Mouse (Mus musculus): ENCODE measurements around the gene Rec8. TPM values are rescaled to one million over a fixed set of nuclear protein-coding genes. Genes with fewer than 3 reads are reported as not detected.

Gene Rec8
- polyA plus RNA-seq (2012; rRNA removed), result 19.0 and 25.2 TPM in 2 replicates

DNA sequence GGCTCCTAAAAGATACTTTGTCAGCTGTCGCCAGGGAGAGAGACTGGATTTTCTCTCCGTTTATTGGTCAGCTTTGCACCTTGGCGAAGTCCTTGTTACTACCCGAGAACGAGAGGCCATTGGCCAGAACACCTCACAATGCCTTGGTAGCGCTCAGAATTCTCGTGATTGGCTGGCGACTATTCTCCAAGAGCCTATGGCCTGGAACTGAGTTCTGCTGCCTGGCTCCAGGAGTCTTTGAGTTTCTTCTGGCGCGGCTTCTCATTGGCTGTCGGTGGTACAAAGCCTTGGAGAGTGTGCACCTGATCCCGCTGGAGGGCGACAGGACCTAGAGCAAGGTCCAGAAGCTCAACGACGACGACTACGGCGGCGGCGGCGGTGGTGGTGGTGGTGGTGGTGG is at the start of gene Rec8:
TSS of gene Rec8 (plus strand) at position 216 of the 400 bp plus-strand sequence.

GRCm38 (mm10) chr14:55575302-55575701 is 42.5 kb upstream of the Rec8 start, which contains the start of gene Fitm1:
Gene Fitm1, plus strand, starts transcription at chr14:55575617.

DNA sequence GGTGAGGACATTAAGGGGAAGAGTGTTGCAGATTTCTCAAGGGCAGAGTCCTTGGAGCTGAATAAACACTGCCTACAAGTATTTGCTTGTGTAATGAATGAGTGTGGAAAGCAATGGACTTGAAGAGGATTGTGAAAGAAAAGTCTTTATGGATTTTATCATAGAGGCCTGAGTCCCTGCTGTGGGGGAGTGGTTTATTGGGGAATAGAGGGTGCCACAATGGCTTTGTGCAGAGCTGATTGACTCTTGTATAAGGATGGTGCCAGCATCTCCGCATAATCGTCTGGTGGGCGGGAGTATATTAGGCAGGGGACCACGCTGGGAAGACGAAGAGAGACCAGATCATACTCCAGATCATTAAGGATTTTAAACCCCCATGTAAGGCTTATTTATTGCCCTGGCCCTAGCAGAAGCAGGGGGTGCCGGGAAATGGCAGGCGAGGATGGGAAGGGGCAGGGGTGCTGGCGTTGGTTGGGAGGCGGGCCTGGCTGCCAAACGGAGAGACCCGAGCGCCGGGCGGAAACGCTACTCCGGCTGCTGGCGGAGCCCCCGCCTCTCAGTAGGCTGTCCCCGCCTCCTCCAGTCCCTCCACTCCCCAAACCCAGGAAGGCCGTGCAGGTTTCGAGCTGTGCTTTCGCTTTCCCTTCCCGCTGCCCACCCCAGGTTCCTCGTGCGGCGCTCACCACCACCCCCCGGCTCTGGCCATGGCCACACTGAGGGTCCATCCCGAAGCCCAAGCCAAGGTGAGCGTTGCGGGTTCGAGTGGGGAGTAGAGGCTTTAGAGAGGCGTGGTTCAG is 39.8 kb upstream of the Rec8 start, which contains the start of gene Psme1:
TSS of gene Psme1 (plus strand) at position 253 of the 797 bp plus-strand sequence.

DNA sequence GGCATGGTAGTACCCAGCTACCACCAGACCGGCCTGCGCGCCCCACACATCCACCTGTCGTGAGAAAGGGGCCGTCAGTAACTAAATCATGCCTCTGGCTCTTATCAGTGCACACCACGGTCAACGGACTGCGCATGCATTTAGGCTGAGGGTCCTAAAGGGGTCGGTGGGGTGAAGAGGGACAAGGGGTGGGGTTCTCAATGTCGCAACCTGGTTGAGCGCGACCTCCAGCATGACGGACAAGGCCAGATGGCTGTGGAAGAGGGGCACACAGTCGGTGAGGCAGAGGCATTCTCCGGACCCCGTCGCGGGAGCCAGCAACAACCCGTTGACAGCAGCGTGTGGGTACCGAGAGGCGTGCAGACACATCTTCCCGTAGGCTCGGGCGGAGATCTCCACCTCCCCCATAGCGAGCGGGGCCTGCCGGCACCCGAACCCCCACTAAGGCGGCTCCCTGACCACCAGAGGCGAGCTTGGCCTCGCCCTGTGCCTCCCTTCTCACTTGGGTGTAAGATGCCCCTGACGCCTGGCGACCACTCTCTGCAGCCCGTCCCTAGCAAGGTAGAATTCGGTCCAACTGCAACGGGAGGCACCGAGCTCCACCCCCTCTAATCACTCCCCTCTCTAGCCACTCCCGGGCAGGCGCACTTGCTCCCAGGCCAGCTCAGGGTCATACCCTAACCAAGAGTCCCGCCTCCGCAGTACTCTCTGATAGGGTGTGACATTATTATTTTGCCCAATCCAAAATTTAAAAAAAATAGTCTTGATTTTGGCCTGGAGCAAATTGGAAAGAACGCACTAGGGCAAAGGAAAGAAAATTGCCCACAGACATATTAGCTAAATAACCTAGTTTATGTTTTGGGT is 32.9 kb upstream of the Rec8 start, which contains the start of gene Emc9:
TSS of gene Emc9 (minus strand) at position 601 of the 864 bp plus-strand sequence.

DNA sequence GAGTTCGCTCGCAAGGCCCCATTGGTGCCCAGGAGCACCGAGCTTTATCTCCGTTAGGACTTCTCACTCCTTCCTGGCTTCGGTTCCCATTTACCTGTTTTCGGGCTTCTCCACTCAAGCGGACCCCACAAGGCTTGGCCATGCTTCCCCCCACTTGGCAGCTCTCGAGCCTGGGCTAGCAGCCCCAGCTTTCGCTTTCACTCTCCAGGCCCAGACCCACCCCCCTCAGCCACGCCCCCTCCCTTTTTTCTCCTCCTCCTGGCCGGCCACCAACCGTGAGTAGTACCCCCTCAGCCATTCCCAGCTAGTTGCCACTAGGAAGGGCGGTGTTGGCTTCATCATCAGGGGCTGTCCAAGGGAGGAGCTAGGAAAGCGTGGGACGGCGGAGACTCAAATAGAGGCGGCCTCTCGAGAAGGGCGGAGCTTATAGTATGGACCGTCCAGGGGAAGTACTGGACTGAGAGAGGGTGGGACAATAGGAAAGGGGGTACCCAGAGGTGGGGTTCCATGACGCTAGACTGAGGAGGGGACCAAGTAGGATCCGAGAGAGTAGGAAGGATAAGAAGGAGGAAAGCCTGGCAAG is 27.0 kb upstream of the Rec8 start, which contains the start of gene Psme2:
TSS of gene Psme2 (minus strand) at position 366 of the 583 bp plus-strand sequence.

GRCm38 (mm10) chr14:55591331-55591891 is 26.4 kb upstream of the Rec8 start, which contains the start of gene Rnf31:
Gene Rnf31, plus strand, starts transcription at chr14:55591708.

DNA sequence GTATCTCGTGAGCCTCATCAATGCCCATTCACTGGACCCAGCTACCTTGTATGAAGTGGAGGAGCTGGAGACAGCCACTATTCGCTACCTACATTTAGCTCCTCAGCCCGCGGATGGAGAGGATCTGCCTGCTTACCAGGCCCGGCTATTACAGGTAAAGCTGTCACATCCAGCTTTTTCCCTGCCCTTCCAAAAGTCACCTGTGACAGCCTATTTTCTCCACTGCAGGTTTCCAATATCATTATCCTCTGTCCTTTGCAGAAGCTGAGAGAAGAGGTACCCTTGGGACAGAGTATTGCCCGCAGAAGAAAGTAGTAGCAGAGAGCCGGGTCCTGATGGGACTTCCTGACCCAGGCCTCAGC is 14.6 kb upstream of the Rec8 start, which contains the start of gene Irf9:
TSS of gene Irf9 (plus strand) at position 301 of the 362 bp plus-strand sequence.

GRCm38 (mm10) chr14:55635523-55636007 is 17.7 kb downstream of the Rec8 start, which contains the start of gene Ipo4:
Gene Ipo4, minus strand, starts transcription at chr14:55635957.

DNA sequence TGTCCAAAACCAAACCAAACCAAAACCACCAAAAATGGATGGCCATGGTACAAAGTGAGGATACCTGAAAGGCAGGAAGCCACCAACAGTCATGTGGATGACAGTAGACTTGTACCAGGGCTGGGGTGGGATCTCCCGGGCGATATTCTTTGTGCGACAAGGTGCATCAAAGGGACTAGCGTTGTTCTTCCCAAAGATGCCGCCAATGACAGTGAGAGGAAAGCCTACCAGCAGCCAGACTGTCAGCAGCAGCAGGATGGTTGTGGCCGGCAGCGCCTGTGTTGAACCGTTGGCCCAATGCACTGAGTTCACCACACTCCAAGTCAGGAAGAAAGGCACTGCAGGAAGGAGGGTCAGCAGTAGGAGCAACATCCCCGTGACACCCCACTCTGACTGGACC is 20.0 kb downstream of the Rec8 start, which contains the start of gene Gm49378:
TSS of gene Gm49378 (minus strand) at position 101 of the 400 bp plus-strand sequence.

DNA sequence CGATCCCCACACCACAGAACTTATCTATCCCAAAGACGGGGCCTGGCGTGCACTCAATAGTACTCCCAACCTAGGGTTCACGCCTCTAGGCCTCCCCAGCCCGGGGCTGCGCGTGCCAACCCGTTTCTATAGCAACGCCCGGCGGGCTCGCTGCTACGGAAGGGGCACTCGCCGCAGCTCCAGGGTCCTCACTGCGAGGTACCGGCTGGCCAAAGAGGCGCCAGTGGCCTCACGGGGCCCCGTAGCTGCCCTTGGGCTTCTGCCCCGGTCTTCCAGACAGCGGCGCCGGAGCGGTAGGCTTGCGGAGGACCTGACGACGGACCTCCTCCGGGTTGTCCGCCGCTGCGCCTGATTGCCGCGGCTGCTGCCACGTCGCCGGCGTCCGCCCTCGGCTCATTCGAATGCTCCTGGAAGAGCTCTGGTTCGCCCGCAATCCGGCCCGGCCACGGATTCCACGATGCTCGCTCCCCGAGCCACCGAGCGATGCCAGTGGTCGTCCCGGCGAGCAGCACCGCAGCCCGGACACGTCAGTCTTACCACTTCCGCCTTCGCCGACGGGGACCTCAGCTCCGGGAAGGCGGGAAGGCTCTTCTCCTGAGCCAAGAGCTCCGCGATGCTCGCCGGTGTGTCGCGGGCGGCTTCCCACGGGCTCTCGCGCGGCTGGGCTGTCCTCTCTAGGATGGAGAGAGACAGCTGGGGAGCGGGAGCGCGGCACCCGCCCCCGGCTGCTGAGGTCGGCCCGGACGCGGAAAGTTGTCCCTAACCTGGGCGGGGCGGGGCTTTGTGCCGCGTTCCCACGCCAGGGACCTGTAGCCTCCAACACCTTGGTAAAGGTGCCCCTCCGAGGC is 25.4 kb downstream of the Rec8 start, which contains the start of gene Tm9sf1:
TSS of gene Tm9sf1 (minus strand) at position 747 of the 848 bp plus-strand sequence.

DNA sequence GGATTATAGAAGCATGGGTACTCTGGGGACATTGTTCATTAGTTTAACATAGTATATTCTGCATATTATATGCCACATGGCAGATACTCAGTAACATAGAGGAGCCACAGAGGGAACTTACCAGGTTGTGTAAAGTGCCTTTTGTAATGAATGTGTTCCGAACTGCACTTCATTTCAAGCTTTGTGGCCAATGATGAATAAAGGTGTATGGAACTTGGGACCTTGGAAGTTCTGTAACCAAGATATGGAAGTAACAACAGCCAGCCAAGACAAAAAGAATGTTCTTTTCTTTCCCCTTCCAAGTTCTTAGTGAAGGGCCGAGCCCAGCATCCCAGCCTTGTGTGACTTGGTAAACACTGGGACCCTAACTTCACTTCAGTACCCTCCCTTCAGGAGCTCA is 32.0 kb downstream of the Rec8 start, which contains the start of gene Tssk4:
TSS of gene Tssk4 (plus strand) at position 301 of the 400 bp plus-strand sequence.

DNA sequence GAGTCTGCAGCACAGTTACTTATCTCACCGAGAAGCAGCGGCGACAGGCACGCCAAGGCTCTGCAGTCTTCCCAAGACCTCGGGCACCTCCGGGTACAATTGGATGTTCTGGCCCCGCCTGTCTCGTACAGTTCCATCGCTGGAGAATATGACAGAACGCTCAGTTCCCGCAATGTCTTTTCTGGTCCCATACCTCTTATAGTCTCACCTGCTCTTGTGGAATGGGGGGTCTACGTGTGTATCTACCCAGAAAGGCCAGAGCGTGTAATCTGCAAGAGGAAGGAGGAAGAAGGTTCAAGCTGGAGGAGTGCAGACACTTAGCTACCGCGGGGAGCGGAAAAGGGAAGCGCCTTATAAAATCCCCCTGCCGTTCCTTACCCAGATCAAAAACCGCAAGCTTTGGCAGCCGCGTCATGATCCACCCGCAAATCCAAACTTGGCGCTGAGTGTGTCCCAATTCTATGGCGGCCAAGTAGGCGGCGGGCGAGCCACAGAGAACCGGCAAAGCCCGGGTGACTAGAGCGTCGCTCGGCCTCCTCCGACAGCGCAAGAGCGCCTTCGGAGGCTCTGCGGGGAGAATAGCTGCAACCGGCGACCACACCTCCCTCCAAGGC is 42.2 kb downstream of the Rec8 start, which contains the start of gene Mdp1:
TSS of gene Mdp1 (minus strand) at position 549 of the 614 bp plus-strand sequence.

GRCm38 (mm10) chr14:55671833-55672740 is 54.2 kb downstream of the Rec8 start, which contains the start of the genes Gmpr2 and Nedd8:
Gene Gmpr2, plus strand, starts transcription at chr14:55671941.
Gene Nedd8, minus strand, starts transcription at chr14:55672124.

Other genes starting within 250 kb of the Rec8 start
- gene Dhrs4, start 139.3 kb upstream of the Rec8 start, polyA plus RNA-seq (2012; rRNA removed), result 36.2 and 37.6 TPM in 2 replicates
- gene Carmil3, start 127.4 kb upstream of the Rec8 start, polyA plus RNA-seq (2012; rRNA removed), result 195 and 238 TPM in 2 replicates
- gene Cpne6, start 107.6 kb upstream of the Rec8 start, polyA plus RNA-seq (2012; rRNA removed), result 7.3 and 10.1 TPM in 2 replicates
- gene Nrl, start 93.1 kb upstream of the Rec8 start, polyA plus RNA-seq (2012; rRNA removed), result 0.64 and 0.80 TPM in 2 replicates
- gene Pck2, start 77.8 kb upstream of the Rec8 start, polyA plus RNA-seq (2012; rRNA removed), result 19.4 and 24.9 TPM in 2 replicates
- gene Dcaf11, start 58.0 kb upstream of the Rec8 start, polyA plus RNA-seq (2012; rRNA removed), result 99.5 and 110 TPM in 2 replicates
- gene A730061H03Rik, start 57.6 kb upstream of the Rec8 start, polyA plus RNA-seq (2012; rRNA removed), result 0.55 and 0.85 TPM in 2 replicates
- gene Fitm1, start 42.4 kb upstream of the Rec8 start, polyA plus RNA-seq (2012; rRNA removed), result 0.20 and 4.1 TPM in 2 replicates
- gene Psme1, start 39.9 kb upstream of the Rec8 start, polyA plus RNA-seq (2012; rRNA removed), result 95.6 and 100 TPM in 2 replicates
- gene Emc9, start 32.7 kb upstream of the Rec8 start, polyA plus RNA-seq (2012; rRNA removed), result 15.2 and 19.4 TPM in 2 replicates
- 80.2 and 87.2 TPM in 2 replicates for gene Psme2, start 26.9 kb upstream of the Rec8 start, polyA plus RNA-seq (2012; rRNA removed)
- gene Rnf31, start 26.3 kb upstream of the Rec8 start, polyA plus RNA-seq (2012; rRNA removed), result 24.8 and 26.6 TPM in 2 replicates
- gene Irf9, start 14.5 kb upstream of the Rec8 start, polyA plus RNA-seq (2012; rRNA removed), result 27.1 and 27.9 TPM in 2 replicates
- gene Ipo4, start 17.9 kb downstream of the Rec8 start, polyA plus RNA-seq (2012; rRNA removed), result 171 and 172 TPM in 2 replicates
- 6.9 and 7.0 TPM in 2 replicates for gene Gm49378, start 19.9 kb downstream of the Rec8 start, polyA plus RNA-seq (2012; rRNA removed)
- gene Tm9sf1, start 25.8 kb downstream of the Rec8 start, polyA plus RNA-seq (2012; rRNA removed), result 48.4 and 58.4 TPM in 2 replicates
- gene Tssk4, start 32.1 kb downstream of the Rec8 start, polyA plus RNA-seq (2012; rRNA removed), result 2.0 and 2.1 TPM in 2 replicates
- 52.9 and 57.0 TPM in 2 replicates for gene Mdp1, start 42.5 kb downstream of the Rec8 start, polyA plus RNA-seq (2012; rRNA removed)
- 43.0 and 44.1 TPM in 2 replicates for gene Gmpr2, start 53.9 kb downstream of the Rec8 start, polyA plus RNA-seq (2012; rRNA removed)
- 461 and 488 TPM in 2 replicates for gene Nedd8, start 54.1 kb downstream of the Rec8 start, polyA plus RNA-seq (2012; rRNA removed)
- 32.9 and 33.1 TPM in 2 replicates for gene Tinf2, start 63.8 kb downstream of the Rec8 start, polyA plus RNA-seq (2012; rRNA removed)
- gene Tgm1, start 95.9 kb downstream of the Rec8 start, polyA plus RNA-seq (2012; rRNA removed), result 0.43 and 1.5 TPM in 2 replicates
- 57.1 and 61.9 TPM in 2 replicates for gene Rabggta, start 104.2 kb downstream of the Rec8 start, polyA plus RNA-seq (2012; rRNA removed)
- gene Dhrs1, start 127.7 kb downstream of the Rec8 start, polyA plus RNA-seq (2012; rRNA removed), result 86.8 and 87.0 TPM in 2 replicates
- 21.4 and 26.4 TPM in 2 replicates for gene Nop9, start 127.7 kb downstream of the Rec8 start, polyA plus RNA-seq (2012; rRNA removed)
- 0.57 and 1.3 TPM in 2 replicates for gene Cideb, start 140.4 kb downstream of the Rec8 start, polyA plus RNA-seq (2012; rRNA removed)
- 0.11 and 0.21 TPM in 2 replicates for gene Ltb4r2, start 143.4 kb downstream of the Rec8 start, polyA plus RNA-seq (2012; rRNA removed)
- gene Ltb4r1, start 147.9 kb downstream of the Rec8 start, polyA plus RNA-seq (2012; rRNA removed), result 0.34 and 0.91 TPM in 2 replicates
- 5.0 and 9.7 TPM in 2 replicates for gene Adcy4, start 166.1 kb downstream of the Rec8 start, polyA plus RNA-seq (2012; rRNA removed)
- gene Ripk3, start 170.8 kb downstream of the Rec8 start, polyA plus RNA-seq (2012; rRNA removed), result 3.1 and 9.4 TPM in 2 replicates
- 29.1 and 48.1 TPM in 2 replicates for gene Nfatc4, start 205.1 kb downstream of the Rec8 start, polyA plus RNA-seq (2012; rRNA removed)
- 18.4 and 24.1 TPM in 2 replicates for gene Nynrin, start 236.0 kb downstream of the Rec8 start, polyA plus RNA-seq (2012; rRNA removed)

Measured in central nervous system, embryonic 14 days (tissue).